Mouse (Mus musculus): ENCODE results near the gene Atp9a. TPM values are rescaled to one million over a fixed set of nuclear protein-coding genes. Genes with fewer than 3 reads are reported as not detected.
A peak's percentile ranks its signal among the peaks of the same experiment; 100 is the strongest.

Atp9a gene
- 24.1 and 29.2 TPM in 2 replicates for polyA plus RNA-seq (2015; fragmentation: Nextera tagmentation; extraction: Ambion mirVana)

DNA sequence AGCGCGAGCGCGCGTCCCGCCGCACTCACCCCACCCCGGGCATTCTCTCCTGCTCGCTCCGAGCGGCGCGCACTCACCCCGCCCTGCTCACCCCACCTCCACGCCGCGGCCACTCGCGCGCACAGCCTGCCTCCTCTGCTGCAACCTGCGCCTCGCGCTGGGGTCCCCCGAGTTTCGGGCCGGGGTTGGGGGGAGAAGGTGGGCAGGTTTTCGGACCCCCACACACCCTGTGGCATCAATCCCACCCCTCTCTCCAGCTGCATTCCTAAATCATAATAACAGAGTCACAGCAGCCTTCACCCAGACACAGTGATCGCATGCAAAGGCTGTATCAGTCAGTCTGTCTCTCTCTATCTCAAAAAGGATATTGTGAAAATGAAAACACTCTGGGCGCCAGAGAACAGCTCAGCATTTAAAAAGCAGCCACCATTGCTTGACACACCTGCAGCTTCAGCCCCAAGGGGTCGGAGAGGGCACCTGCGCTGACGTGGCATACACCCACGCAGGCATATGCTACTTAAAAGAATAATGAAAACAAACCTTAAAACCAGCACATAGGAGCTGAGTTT is at the start of gene Atp9a:
Gene Atp9a (minus strand): TSS at position 351 of the 569 bp plus-strand sequence.
- DNase-seq (ENCODE audit: low spot score): peak; percentile 81
- TF ChIP-seq CTCF (IDR thresholded peaks at IDR 0.05; ENCODE audit: low read depth): no peak
- no peak for TF ChIP-seq EP300 (optimal IDR thresholded peaks at IDR 0.05)
- Histone ChIP-seq H3K9me3 (ENCODE audit: control insufficient read depth, low read length) (no peaks in the 10 kb centered on the region), H3K4me3 (ENCODE audit: low read depth, low read length) (peak within 1 kb of the TSS; percentile 83), H3K27me3 (ENCODE audit: control insufficient read depth, insufficient read depth, low read length) (no peaks in the 10 kb centered on the region), H3K36me3 (ENCODE audit: control insufficient read depth, insufficient read depth, low read length) (no peaks in the 10 kb centered on the region), H3K4me2 (replicated peaks; ENCODE audit: low read depth) (peak within 1 kb of the TSS; percentile 77), H3K4me1 (replicated peaks; ENCODE audit: control insufficient read depth, insufficient read depth) (no peaks in the 10 kb centered on the region), H3K9ac (ENCODE audit: low read length) (peak within 1 kb of the TSS; percentile 90), H3K27ac (replicated peaks) (peak within 1 kb of the TSS; percentile 92)
- 7% methylated on average over 23 of the region's 33 CpGs for WGBS
- ATAC-seq (ENCODE audit: low FRiP score, low TSS enrichment): peak; percentile 71

DNA sequence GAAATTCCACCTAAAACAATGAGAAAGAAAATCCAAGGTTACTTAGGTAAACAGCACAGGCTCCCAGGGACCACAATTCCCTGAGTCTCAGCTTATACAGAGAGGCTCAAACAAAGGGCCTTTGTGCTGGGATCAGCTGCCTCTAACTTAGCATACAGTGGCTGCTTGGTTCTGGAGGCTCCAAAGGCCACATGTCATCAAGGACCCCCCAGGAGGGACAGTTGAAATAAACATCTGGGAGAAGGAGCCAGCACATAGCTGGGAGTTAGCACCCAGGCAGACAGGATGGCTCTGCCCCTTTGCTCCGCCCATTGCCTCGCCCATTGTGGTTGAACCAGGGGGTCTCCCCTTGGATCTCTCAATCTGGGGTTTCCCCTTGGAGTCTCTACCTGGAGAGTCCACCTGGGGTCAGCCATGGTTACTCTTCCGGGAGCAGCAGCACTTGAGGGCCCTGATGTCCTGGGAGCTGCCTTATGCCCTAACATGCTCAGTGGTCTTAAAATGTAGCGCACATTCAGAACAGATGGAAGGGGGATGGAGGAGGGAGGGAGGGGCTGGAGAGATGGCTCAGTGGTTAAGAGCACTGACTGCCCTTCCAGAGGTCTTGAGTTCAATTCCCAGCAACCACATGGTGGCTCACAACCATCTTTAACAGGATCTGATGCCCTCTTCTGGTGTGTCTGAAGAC is 49.0 kb upstream of the Atp9a start:
- Histone ChIP-seq H3K9me3 (ENCODE audit: control insufficient read depth, low read length) (no peaks in the 10 kb centered on the region), H3K27ac (replicated peaks) (no peak overlapping the region), H3K4me3 (ENCODE audit: low read depth, low read length) (no peak overlapping the region), H3K9ac (ENCODE audit: low read length) (no peak overlapping the region), H3K36me3 (ENCODE audit: control insufficient read depth, insufficient read depth, low read length) (no peaks in the 10 kb centered on the region), H3K4me1 (replicated peaks; ENCODE audit: control insufficient read depth, insufficient read depth) (no peaks in the 10 kb centered on the region), H3K27me3 (ENCODE audit: control insufficient read depth, insufficient read depth, low read length) (no peaks in the 10 kb centered on the region), H3K4me2 (replicated peaks; ENCODE audit: low read depth) (no peak overlapping the region)
- ATAC-seq (ENCODE audit: low FRiP score, low TSS enrichment) (peak; percentile 69; the same call in 1 of the 2 replicates), DNase-seq (ENCODE audit: low spot score) (peak; percentile 27)
- no peak for TF ChIP-seq CTCF (IDR thresholded peaks at IDR 0.05; ENCODE audit: low read depth)
- TF ChIP-seq EP300 (optimal IDR thresholded peaks at IDR 0.05): no peak
- WGBS: 55% methylated on average over 4 of the region's 4 CpGs

DNA sequence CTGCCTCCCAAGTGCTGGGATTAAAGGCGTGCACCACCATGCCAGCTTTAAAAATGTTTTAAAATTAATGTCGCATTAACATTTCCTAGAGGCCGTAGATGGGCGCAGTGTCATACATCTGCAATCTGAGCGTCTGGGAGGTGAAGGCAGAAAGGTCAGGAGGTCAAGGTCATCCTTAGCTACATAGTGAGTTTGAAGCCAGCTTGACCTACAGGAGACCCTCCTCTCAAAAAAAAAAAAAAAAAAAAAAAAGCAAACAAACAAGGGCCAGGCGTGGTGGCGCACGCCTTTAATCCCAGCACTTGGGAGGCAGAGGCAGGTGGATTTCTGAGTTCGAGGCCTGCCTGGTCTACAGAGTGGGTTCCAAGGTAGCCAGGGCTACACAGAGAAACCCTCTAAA is 44.0 kb upstream of the Atp9a start:
- Histone ChIP-seq H3K36me3 (ENCODE audit: control insufficient read depth, insufficient read depth, low read length) (no peaks in the 10 kb centered on the region), H3K9me3 (ENCODE audit: control insufficient read depth, low read length) (no peaks in the 10 kb centered on the region), H3K27me3 (ENCODE audit: control insufficient read depth, insufficient read depth, low read length) (no peaks in the 10 kb centered on the region), H3K27ac (replicated peaks) (no peak overlapping the region), H3K4me2 (replicated peaks; ENCODE audit: low read depth) (no peak overlapping the region), H3K4me3 (ENCODE audit: low read depth, low read length) (no peak overlapping the region), H3K9ac (ENCODE audit: low read length) (no peak overlapping the region), H3K4me1 (replicated peaks; ENCODE audit: control insufficient read depth, insufficient read depth) (no peaks in the 10 kb centered on the region)
- TF ChIP-seq EP300 (optimal IDR thresholded peaks at IDR 0.05): no peak
- TF ChIP-seq CTCF (IDR thresholded peaks at IDR 0.05; ENCODE audit: low read depth): no peak
- ATAC-seq (ENCODE audit: low FRiP score, low TSS enrichment): no peak
- DNase-seq (ENCODE audit: low spot score): no peak
- 92% methylated on average over 9 of the region's 9 CpGs for WGBS

GRCm38 (mm10) chr2:168780596-168780995 is 38.4 kb upstream of the Atp9a start:
- H3K4me3 ChIP-seq (ENCODE audit: low read depth, low read length): no peak overlapping the region
- no peaks in the 10 kb centered on the region for H3K36me3 ChIP-seq (ENCODE audit: control insufficient read depth, insufficient read depth, low read length)
- ATAC-seq (ENCODE audit: low FRiP score, low TSS enrichment) (no peak), DNase-seq (ENCODE audit: low spot score) (no peak)
- WGBS: 46% methylated on average over 9 of the region's 9 CpGs
- no peaks in the 10 kb centered on the region for H3K27me3 ChIP-seq (ENCODE audit: control insufficient read depth, insufficient read depth, low read length)
- TF ChIP-seq EP300 (optimal IDR thresholded peaks at IDR 0.05): no peak
- H3K9me3 ChIP-seq (ENCODE audit: control insufficient read depth, low read length): no peaks in the 10 kb centered on the region
- H3K4me2 ChIP-seq (replicated peaks; ENCODE audit: low read depth): no peak overlapping the region
- H3K9ac ChIP-seq (ENCODE audit: low read length): no peak overlapping the region
- no peaks in the 10 kb centered on the region for H3K4me1 ChIP-seq (replicated peaks; ENCODE audit: control insufficient read depth, insufficient read depth)
- H3K27ac ChIP-seq (replicated peaks): no peak overlapping the region

- no peaks in the 10 kb centered on the region for H3K4me1 ChIP-seq (replicated peaks; ENCODE audit: control insufficient read depth, insufficient read depth)
- no peaks in the 10 kb centered on the region for H3K36me3 ChIP-seq (ENCODE audit: control insufficient read depth, insufficient read depth, low read length)
- H3K9ac ChIP-seq (ENCODE audit: low read length): no peak overlapping the region
- 15% methylated on average over 9 of the region's 9 CpGs for WGBS
- H3K4me3 ChIP-seq (ENCODE audit: low read depth, low read length): no peak overlapping the region
- no peak for ATAC-seq (ENCODE audit: low FRiP score, low TSS enrichment)
- no peak overlapping the region for H3K27ac ChIP-seq (replicated peaks)
- no peak overlapping the region for H3K4me2 ChIP-seq (replicated peaks; ENCODE audit: low read depth)
- no peak for DNase-seq (ENCODE audit: low spot score)
- no peak for TF ChIP-seq EP300 (optimal IDR thresholded peaks at IDR 0.05)
- no peak for TF ChIP-seq CTCF (IDR thresholded peaks at IDR 0.05; ENCODE audit: low read depth)
- no peaks in the 10 kb centered on the region for H3K9me3 ChIP-seq (ENCODE audit: control insufficient read depth, low read length)
- H3K27me3 ChIP-seq (ENCODE audit: control insufficient read depth, insufficient read depth, low read length): no peaks in the 10 kb centered on the region
Measured at GRCm38 (mm10) chr2:168780024-168780423, 37.8 kb upstream of the Atp9a start.

DNA sequence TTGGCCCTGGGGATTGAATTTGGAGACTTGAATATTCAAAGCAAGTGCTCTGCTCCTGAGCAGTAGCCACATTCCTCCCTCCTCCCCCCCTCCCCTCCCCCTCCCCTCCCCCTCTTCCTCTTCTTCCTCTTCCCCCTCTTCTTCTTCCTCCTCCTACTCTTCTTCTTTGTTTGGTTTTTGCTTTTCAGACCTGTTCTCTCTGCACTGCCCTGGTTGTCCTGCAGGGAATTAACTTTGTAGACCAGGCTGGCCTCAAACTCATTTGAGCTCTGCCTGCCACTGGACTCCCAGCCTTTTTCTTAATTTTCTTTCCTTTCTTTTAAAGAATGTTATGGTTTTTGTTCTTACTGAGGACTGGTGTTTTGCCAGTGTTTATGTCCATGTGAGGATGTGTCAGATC is 35.3 kb upstream of the Atp9a start:
- no peak overlapping the region for H3K9ac ChIP-seq (ENCODE audit: low read length)
- no peaks in the 10 kb centered on the region for H3K27me3 ChIP-seq (ENCODE audit: control insufficient read depth, insufficient read depth, low read length)
- H3K9me3 ChIP-seq (ENCODE audit: control insufficient read depth, low read length): no peaks in the 10 kb centered on the region
- H3K4me3 ChIP-seq (ENCODE audit: low read depth, low read length): no peak overlapping the region
- H3K4me2 ChIP-seq (replicated peaks; ENCODE audit: low read depth): no peak overlapping the region
- no peak for TF ChIP-seq CTCF (IDR thresholded peaks at IDR 0.05; ENCODE audit: low read depth)
- no peak for TF ChIP-seq EP300 (optimal IDR thresholded peaks at IDR 0.05)
- ATAC-seq (ENCODE audit: low FRiP score, low TSS enrichment) (no peak), DNase-seq (ENCODE audit: low spot score) (no peak)
- no peak overlapping the region for H3K27ac ChIP-seq (replicated peaks)
- no peaks in the 10 kb centered on the region for H3K36me3 ChIP-seq (ENCODE audit: control insufficient read depth, insufficient read depth, low read length)
- H3K4me1 ChIP-seq (replicated peaks; ENCODE audit: control insufficient read depth, insufficient read depth): no peaks in the 10 kb centered on the region

All from stomach, postnatal 0 days (tissue).